Mouse (Mus musculus): ENCODE measurements around the gene A530016L24Rik.

Gene A530016L24Rik

GRCm38 (mm10) chr12:112544946-112545701 is 55.9 kb downstream of the A530016L24Rik start:
- in situ Hi-C loops (cut with MboI, MseI) = loop anchor here in 1 of 2 experiments (10.0 kb wide), 1 partner anchor 710 kb away; no protein-coding TSS in a partner anchor

GRCm38 (mm10) chr12:112546110-112546509 is 56.9 kb downstream of the A530016L24Rik start:
- in situ Hi-C loops (cut with MboI, MseI) = loop anchor here in 1 of 2 experiments (10.0 kb wide), 1 partner anchor 711 kb away; no protein-coding TSS in a partner anchor

GRCm38 (mm10) chr12:112549287-112549686 is 60.0 kb downstream of the A530016L24Rik start:
- in situ Hi-C loops (cut with MboI, MseI) = loop anchor here in 1 of 2 experiments (10.0 kb wide), 1 partner anchor 714 kb away; no protein-coding TSS in a partner anchor

All from T-helper 17 cell (primary cell).